Mouse (Mus musculus): ENCODE measurements around the gene Nosip. TPM values are rescaled to one million over a fixed set of nuclear protein-coding genes. Genes with fewer than 3 reads are reported as not detected.
A peak's percentile ranks its signal among the peaks of the same experiment; 100 is the strongest.

The Nosip gene
- total and polyA plus RNA-seq, 3 experiments = 27.0 to 43.6 (median 29.3) TPM

DNA sequence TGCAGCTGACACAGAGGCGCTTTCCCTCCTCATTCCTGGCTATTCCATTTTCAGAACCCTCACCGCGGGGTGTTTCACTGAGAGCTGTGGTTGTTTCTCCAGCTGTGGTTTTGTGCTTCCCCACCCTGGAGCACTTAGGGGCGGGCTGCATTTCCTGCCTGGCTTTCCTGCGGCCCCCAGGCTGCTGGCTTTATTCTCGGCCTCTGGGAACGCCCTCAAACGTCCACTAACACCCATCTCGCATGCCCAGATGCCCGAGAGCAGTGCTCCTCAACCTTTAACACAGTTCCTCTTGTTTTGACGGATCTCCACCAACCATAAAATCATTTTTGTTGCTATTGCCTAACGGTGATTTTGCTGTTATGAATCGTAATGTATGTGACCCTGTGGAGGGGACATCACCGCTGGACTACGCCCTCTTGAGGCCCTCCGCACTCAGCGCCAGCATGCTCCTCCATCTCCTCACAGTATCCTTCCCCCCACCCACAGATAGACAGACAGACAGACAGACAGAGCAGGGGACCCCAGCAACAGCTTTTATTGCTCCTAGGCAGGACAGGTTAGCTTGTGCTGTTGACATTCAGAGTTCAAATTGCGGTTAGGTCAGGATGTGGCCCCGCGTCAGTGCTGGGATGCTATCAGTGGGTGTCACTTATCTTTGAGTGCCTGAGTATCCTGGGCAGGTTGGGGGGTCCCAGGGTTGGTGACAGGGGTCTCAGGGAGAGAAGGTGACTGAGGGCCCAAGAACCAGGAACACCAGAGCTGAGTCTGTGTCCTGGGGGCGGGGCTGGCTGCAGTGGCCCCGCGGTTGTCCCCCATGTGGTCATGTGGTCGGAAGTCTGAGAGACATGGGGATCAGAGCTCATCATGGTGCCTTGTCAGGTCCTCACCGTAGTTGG, 20.4 kb downstream of the Nosip start:
- Histone ChIP-seq H3K4me3 (peak overlapping the region; percentile 22; the same call in 1 of the 2 replicates), H3K79me2 (replicated peaks; ENCODE audit: control insufficient read depth, insufficient read depth, low read length) (no peaks in the 10 kb centered on the region), H3K36me3 (ENCODE audit: control insufficient read depth, insufficient read depth, low read length) (no peaks in the 10 kb centered on the region), H3K9ac (ENCODE audit: low read depth, low read length) (peak overlapping the region; percentile 51), H3K27ac (peak overlapping the region; percentile 83), H3K4me1 (ENCODE audit: control insufficient read depth, insufficient read depth, low read length) (peaks cover 6% of the 10 kb centered on the region), H3K27me3 (ENCODE audit: control insufficient read depth, insufficient read depth, low read length) (no peaks in the 10 kb centered on the region)
- peak; percentile 75 to 84 for DNase-seq
- whole genome bisulfite sequencing = 45% methylated on average over 25 of the region's 25 CpGs
- intact Hi-C loops (cut with DNase I) = loop anchor here (2.0 kb wide), 1 partner anchor 20 kb away; the partner anchor contains the start of gene Fcgrt
- TF ChIP-seq EP300 (IDR thresholded peaks at IDR 0.05; ENCODE audit: insufficient read depth, low read depth, low read length) (peak; percentile 62; the same call in 1 of the 2 replicates), POLR2A (IDR thresholded peaks at IDR 0.05; ENCODE audit: insufficient read depth, low read depth, low read length) (no peak; the same call in none of the 2 replicates), CTCF (IDR thresholded peaks at IDR 0.05) (peak; percentile 39)

DNA sequence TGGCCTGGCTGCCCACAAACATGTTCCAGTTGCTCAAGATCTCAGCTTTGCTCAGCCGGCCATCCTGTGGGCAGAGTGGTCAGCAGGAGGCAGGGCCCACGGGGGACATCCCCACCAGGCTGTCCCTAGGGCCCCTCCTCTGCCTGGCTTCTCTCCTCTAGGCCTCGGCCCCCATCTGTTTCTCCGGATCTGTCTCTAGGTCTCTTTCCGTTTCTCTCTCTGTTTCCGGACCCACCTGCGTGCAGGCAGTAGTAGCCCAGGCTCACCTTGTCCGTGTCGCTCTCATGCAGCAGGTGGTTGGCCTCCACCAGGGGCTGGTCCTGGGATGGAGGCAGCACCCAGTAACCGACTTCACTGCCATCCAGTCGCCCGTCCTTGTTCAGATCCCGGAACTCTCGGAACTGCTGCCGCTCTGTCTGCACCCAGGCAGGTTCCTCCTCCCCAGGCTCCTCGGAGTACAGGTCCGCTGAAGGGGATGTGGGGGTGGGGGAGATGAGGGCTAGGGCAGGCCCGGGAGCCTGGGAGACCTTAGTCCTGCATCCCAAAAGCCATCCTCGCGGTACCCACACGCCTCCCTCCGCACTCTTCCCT, 21.2 kb downstream of the Nosip start:
- no peaks in the 10 kb centered on the region for H3K79me2 ChIP-seq (replicated peaks; ENCODE audit: control insufficient read depth, insufficient read depth, low read length)
- intact Hi-C loops (cut with DNase I) = loop anchor here (2.0 kb wide), 1 partner anchor 19 kb away; the partner anchor contains the start of gene Fcgrt
- no peak overlapping the region for H3K4me3 ChIP-seq
- no peaks in the 10 kb centered on the region for H3K27me3 ChIP-seq (ENCODE audit: control insufficient read depth, insufficient read depth, low read length)
- H3K36me3 ChIP-seq (ENCODE audit: control insufficient read depth, insufficient read depth, low read length) = no peaks in the 10 kb centered on the region
- peak overlapping the region; percentile 83 for H3K27ac ChIP-seq
- no peak for DNase-seq
- H3K9ac ChIP-seq (ENCODE audit: low read depth, low read length) = no peak overlapping the region
- TF ChIP-seq POLR2A (IDR thresholded peaks at IDR 0.05; ENCODE audit: insufficient read depth, low read depth, low read length) = no peak
- TF ChIP-seq CTCF (IDR thresholded peaks at IDR 0.05) = no peak
- no peak for TF ChIP-seq EP300 (IDR thresholded peaks at IDR 0.05; ENCODE audit: insufficient read depth, low read depth, low read length)
- H3K4me1 ChIP-seq (ENCODE audit: control insufficient read depth, insufficient read depth, low read length) = peaks cover 6% of the 10 kb centered on the region
- 76% methylated on average over 22 of the region's 22 CpGs for WGBS

DNA sequence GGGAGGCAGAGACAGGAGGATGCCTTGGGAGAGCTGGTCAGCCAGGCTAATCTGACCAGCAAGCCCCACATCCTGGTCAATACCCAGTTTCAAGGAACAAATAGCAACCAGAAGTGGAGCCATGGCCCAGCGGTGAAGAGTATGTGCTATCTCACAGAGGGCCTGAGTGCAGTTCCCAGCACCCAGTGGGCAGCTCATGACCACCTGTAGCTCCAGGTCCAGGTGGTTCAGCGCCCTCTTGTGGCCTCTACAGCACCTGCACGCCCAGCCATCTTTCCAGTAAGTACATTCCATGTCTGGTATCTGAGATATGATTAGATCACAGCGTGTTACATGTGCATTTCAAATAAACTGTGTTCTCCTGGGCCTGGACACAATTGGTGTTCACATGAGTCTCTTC, 23.9 kb downstream of the Nosip start:
- no peak for DNase-seq
- H3K4me1 ChIP-seq (ENCODE audit: control insufficient read depth, insufficient read depth, low read length) = peaks cover 4% of the 10 kb centered on the region

DNA sequence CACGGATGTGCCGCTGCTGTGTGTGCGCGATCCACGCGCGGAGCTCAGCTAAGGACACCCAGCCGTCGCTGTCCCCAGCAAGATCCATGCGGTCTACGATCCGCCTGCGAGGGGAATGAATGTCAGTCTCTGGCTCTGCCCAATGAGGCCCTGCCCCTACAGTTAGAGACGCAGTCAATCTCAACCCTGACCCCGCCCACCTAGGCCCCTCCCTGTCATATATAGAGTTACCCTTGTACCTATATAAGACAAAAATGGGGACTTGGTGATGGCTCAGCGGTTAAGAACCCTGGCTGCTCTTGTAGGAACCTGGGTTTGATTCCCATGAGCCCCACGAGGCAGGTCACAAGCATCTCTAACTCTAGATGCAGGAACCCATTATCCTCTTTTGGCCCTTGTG, 26.4 kb downstream of the Nosip start:
- 94% methylated on average over 17 of the region's 17 CpGs for WGBS
- Histone ChIP-seq H3K4me1 (ENCODE audit: control insufficient read depth, insufficient read depth, low read length) (0 out of 2 replicates have a peak, but pooled peaks cover 1% of the 10 kb centered on the region), H3K4me3 (no peak overlapping the region), H3K27ac (no peak overlapping the region), H3K79me2 (replicated peaks; ENCODE audit: control insufficient read depth, insufficient read depth, low read length) (no peaks in the 10 kb centered on the region), H3K36me3 (ENCODE audit: control insufficient read depth, insufficient read depth, low read length) (no peaks in the 10 kb centered on the region), H3K27me3 (ENCODE audit: control insufficient read depth, insufficient read depth, low read length) (no peaks in the 10 kb centered on the region), H3K9ac (ENCODE audit: low read depth, low read length) (no peak overlapping the region)
- TF ChIP-seq EP300 (IDR thresholded peaks at IDR 0.05; ENCODE audit: insufficient read depth, low read depth, low read length) (no peak), CTCF (IDR thresholded peaks at IDR 0.05) (no peak)
- intact Hi-C loops (cut with DNase I) = no loop called here
- no peak for DNase-seq

More for the DNA sequence above, 23.9 kb downstream of the Nosip start:
- WGBS = 76% methylated on average over 4 of the region's 4 CpGs
- H3K27me3 ChIP-seq (ENCODE audit: control insufficient read depth, insufficient read depth, low read length) = no peaks in the 10 kb centered on the region
- no peaks in the 10 kb centered on the region for H3K36me3 ChIP-seq (ENCODE audit: control insufficient read depth, insufficient read depth, low read length)
- no peaks in the 10 kb centered on the region for H3K79me2 ChIP-seq (replicated peaks; ENCODE audit: control insufficient read depth, insufficient read depth, low read length)
- no peak overlapping the region for H3K27ac ChIP-seq
- TF ChIP-seq EP300 (IDR thresholded peaks at IDR 0.05; ENCODE audit: insufficient read depth, low read depth, low read length) (no peak), POLR2A (IDR thresholded peaks at IDR 0.05; ENCODE audit: insufficient read depth, low read depth, low read length) (no peak), CTCF (IDR thresholded peaks at IDR 0.05) (peak; percentile 29)
- intact Hi-C loops (cut with DNase I) = no loop called here
- no peak overlapping the region for H3K4me3 ChIP-seq
- H3K9ac ChIP-seq (ENCODE audit: low read depth, low read length) = no peak overlapping the region

DNA sequence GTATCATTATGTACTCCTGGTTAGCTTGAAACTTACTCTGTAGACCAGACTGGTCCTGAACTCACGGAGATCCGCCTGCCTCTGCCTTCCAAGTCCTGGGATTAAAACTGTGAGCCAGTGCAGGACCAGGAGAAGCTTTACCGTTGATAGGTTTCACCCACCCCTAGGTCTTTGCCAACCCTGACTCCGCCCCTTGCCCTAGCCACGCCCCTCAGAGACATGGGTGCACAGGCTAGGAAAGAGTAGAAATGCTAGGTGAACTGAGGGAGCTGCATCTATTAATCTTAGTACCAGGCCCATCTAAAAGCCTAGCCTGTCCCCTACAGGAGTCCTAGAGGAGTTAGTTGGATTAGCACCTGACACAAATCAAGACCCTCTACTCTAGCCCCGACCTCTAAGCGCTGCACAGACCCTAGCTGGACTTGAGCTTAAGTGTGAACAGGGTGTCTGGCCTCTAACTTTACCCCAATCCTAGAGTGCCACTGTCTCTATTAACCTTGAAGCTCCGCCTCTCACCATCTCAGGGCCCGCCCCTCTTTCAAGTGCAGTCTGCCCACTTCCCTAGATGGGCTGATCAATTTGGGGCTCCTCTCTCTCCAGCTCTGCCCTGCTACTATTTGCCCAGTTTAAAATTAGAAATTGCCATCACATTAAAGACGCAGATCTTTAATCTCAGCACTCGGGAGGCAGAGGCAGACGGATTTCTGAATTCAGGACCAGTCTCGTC, 28.2 kb downstream of the Nosip start:
- Histone ChIP-seq H3K27me3 (ENCODE audit: control insufficient read depth, insufficient read depth, low read length) (no peaks in the 10 kb centered on the region), H3K4me3 (no peak overlapping the region), H3K4me1 (ENCODE audit: control insufficient read depth, insufficient read depth, low read length) (0 out of 2 replicates have a peak, but pooled peaks cover 1% of the 10 kb centered on the region), H3K27ac (no peak overlapping the region), H3K36me3 (ENCODE audit: control insufficient read depth, insufficient read depth, low read length) (no peaks in the 10 kb centered on the region), H3K9ac (ENCODE audit: low read depth, low read length) (no peak overlapping the region), H3K79me2 (replicated peaks; ENCODE audit: control insufficient read depth, insufficient read depth, low read length) (no peaks in the 10 kb centered on the region)
- 84% methylated on average over 13 of the region's 13 CpGs for WGBS
- intact Hi-C loops (cut with DNase I) = no loop called here
- TF ChIP-seq EP300 (IDR thresholded peaks at IDR 0.05; ENCODE audit: insufficient read depth, low read depth, low read length) (no peak), CTCF (IDR thresholded peaks at IDR 0.05) (no peak), POLR2A (IDR thresholded peaks at IDR 0.05; ENCODE audit: insufficient read depth, low read depth, low read length) (no peak)
- no peak for DNase-seq

All from heart, adult 2 months (tissue).